Mouse (Mus musculus) small intestine, adult 2 months (tissue): ENCODE data around the gene Grb10.

Source experiments
- CTCF ChIP-seq: fragments of 200-500 bp; IDR thresholded peaks from 2 replicates; pipeline ENCODE4 v1.5.1; 2012; ENCODE audit warnings: low read depth, mild to moderate bottlenecking, control low read depth, inconsistent platforms, low read length, moderate library complexity, mixed read lengths; ENCODE audit not compliant: insufficient replicate concordance, insufficient read length; ENCODE audit errors: extremely low read depth
- POLR2A ChIP-seq: fragments of 200-500 bp; IDR thresholded peaks from 2 replicates; pipeline ENCODE4 v1.6.1; 2012; ENCODE audit warnings: low read depth, mild to moderate bottlenecking, control low read depth, inconsistent platforms, low read length, moderate library complexity

- no peak for TF ChIP-seq CTCF
- TF ChIP-seq POLR2A, result no peak
Measured at GRCm38 (mm10) chr11:12032831-12033230, 5.7 kb downstream of the Grb10 start.
